Mouse (Mus musculus) cerebellum, adult (tissue): ENCODE measurements at regions not wholly inside any gene's neighbourhood (a gene's known extent, or its start where the extent isn't known, plus 50 kb on each side); places are given as distances from the start of the nearest gene placed in this dataset.
A peak's percentile ranks its signal among the peaks of the same experiment; 100 is the strongest.

Experiments used
- ATAC-seq: cut with Nextera tagmentation; 2 replicates; pipeline ENCODE4 v1.9.2; 2017; ENCODE audit warnings: mild to moderate bottlenecking, moderate library complexity, mixed read lengths; ENCODE audit not compliant: insufficient number of reproducible peaks, low FRiP score, low TSS enrichment

GRCm38 (mm10) chr14:58511571-58511985, 441.2 kb downstream of the Fgf9 start:
- no peak for ATAC-seq

- ATAC-seq: no peak
Measured at GRCm38 (mm10) chr14:58510790-58511189, 440.4 kb downstream of the Fgf9 start.

- ATAC-seq: no peak
Measured at GRCm38 (mm10) chr14:58509106-58509505, 438.8 kb downstream of the Fgf9 start.

- no peak for ATAC-seq
Measured at GRCm38 (mm10) chr14:58506490-58506889, 436.1 kb downstream of the Fgf9 start.

- ATAC-seq: peak; percentile 96
Measured at GRCm38 (mm10) chr14:58505841-58506240, 435.5 kb downstream of the Fgf9 start.

- no peak for ATAC-seq
Measured at GRCm38 (mm10) chr14:58502890-58503289, 432.5 kb downstream of the Fgf9 start.

GRCm38 (mm10) chr14:58500014-58500413, 429.7 kb downstream of the Fgf9 start:
- ATAC-seq: no peak

- no peak for ATAC-seq
Measured at GRCm38 (mm10) chr14:58499501-58499900, 429.2 kb downstream of the Fgf9 start.

GRCm38 (mm10) chr14:58499071-58499470, 428.7 kb downstream of the Fgf9 start:
- no peak for ATAC-seq

- ATAC-seq: no peak
Measured at GRCm38 (mm10) chr14:58496902-58497301, 426.6 kb downstream of the Fgf9 start.

- no peak for ATAC-seq
Measured at GRCm38 (mm10) chr14:58494400-58494987, 424.1 kb downstream of the Fgf9 start.

- ATAC-seq: no peak
Measured at GRCm38 (mm10) chr14:58492118-58492517, 421.8 kb downstream of the Fgf9 start.

GRCm38 (mm10) chr14:58488803-58489202, 418.5 kb downstream of the Fgf9 start:
- ATAC-seq: no peak

GRCm38 (mm10) chr14:58487836-58488235, 417.5 kb downstream of the Fgf9 start:
- ATAC-seq: no peak

- no peak for ATAC-seq
Measured at GRCm38 (mm10) chr14:58480454-58480853, 410.1 kb downstream of the Fgf9 start.

GRCm38 (mm10) chr14:58470678-58471077, 400.3 kb downstream of the Fgf9 start:
- ATAC-seq: no peak

- no peak for ATAC-seq
Measured at GRCm38 (mm10) chr14:58468451-58468850, 398.1 kb downstream of the Fgf9 start.

GRCm38 (mm10) chr14:58467856-58468255, 397.5 kb downstream of the Fgf9 start:
- no peak for ATAC-seq

- ATAC-seq: peak; percentile 45; the same call in 1 of the 2 replicates
Measured at GRCm38 (mm10) chr14:58446776-58447354, 376.5 kb downstream of the Fgf9 start.

- ATAC-seq: no peak
Measured at GRCm38 (mm10) chr14:58444496-58444895, 374.1 kb downstream of the Fgf9 start.

GRCm38 (mm10) chr14:58442501-58442900, 372.2 kb downstream of the Fgf9 start:
- no peak for ATAC-seq

- ATAC-seq: no peak
Measured at GRCm38 (mm10) chr14:58439963-58440362, 369.6 kb downstream of the Fgf9 start.
